Mouse (Mus musculus) urinary bladder, adult 18-20 months (tissue): ENCODE results near the gene Neurl4.
"Not testable (repeated sequence)": the region's sequence is repeated elsewhere in the genome, so short reads cannot be mapped to it uniquely, and the experiment has no call there.

Experiments used
- DNase-seq, 2 experiments: peaks; one replicate each; pipeline ENCODE4 v3.0.0; 2022; ENCODE audit warnings: low spot score in 2 of 2, mixed read lengths in 2 of 2

Neurl4 gene

GRCm38 (mm10) chr11:69953267-69953915 is 52.5 kb downstream of the Neurl4 start:
- DNase-seq, result no peak

- not testable (repeated sequence) for DNase-seq
Measured at GRCm38 (mm10) chr11:69955618-69956017, 54.7 kb downstream of the Neurl4 start.

DNA sequence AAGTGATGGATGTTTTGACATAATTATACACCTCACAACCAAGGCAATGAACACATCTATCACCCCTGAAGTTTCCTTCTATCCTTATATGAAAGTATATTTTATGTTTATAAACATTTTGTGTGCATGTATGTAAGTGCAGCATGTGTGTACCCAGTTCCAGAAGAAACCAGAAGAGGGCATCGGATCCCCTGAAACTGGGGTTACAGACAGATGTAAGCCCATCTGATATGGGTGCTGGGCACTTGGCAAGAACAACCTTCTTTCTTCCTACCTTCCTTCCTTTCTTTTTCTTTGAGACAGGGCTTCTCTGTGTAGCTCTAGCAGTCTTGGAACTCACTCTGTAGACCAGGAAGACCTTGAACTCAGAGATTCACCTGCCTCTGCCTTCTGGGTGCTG is 55.3 kb downstream of the Neurl4 start:
- no peak for DNase-seq

- no peak for DNase-seq
Measured at GRCm38 (mm10) chr11:69960616-69961015, 59.7 kb downstream of the Neurl4 start.

- peak in 1 of 2 experiments; percentile 46 for DNase-seq
Measured at GRCm38 (mm10) chr11:69961841-69962240, 61.0 kb downstream of the Neurl4 start.
